Mouse (Mus musculus) bone marrow, adult 2 months (tissue): ENCODE data around the gene Il21. TPM values are rescaled to one million over a fixed set of nuclear protein-coding genes. Genes with fewer than 3 reads are reported as not detected.

Source experiments
- H3K27ac ChIP-seq: fragments of 200-500 bp; 2 replicates; pipeline ENCODE4 v1.5.1; 2012; ENCODE audit warnings: low read depth, mild to moderate bottlenecking, control low read depth, inconsistent platforms, low read length; ENCODE audit not compliant: control insufficient read depth, poor library complexity, insufficient read depth
- H3K4me1 ChIP-seq: fragments of 200-500 bp; 2 replicates; pipeline ENCODE4 v1.6.1; 2011; ENCODE audit warnings: low read length; ENCODE audit not compliant: control insufficient read depth, insufficient read depth
- H3K4me3 ChIP-seq: fragments of 200-500 bp; replicated peaks from 2 replicates; pipeline ENCODE3; 2011; ENCODE audit warnings: mild to moderate bottlenecking, low read depth, low read length, control low read depth; ENCODE audit not compliant: control insufficient read depth
- CTCF ChIP-seq: fragments of 200-500 bp; IDR thresholded peaks from 2 replicates; pipeline ENCODE4 v1.5.1; 2011; ENCODE audit warnings: low read length, control low read depth; ENCODE audit not compliant: control insufficient read depth, insufficient read depth
- POLR2A ChIP-seq: fragments of 200-500 bp; IDR thresholded peaks from 2 replicates; pipeline ENCODE4 v1.6.1; 2011; ENCODE audit warnings: low read depth, mild to moderate bottlenecking, control low read depth, low read length, borderline replicate concordance; ENCODE audit not compliant: control insufficient read depth
- whole genome bisulfite sequencing: fragments of 180-500 bp; shearing (Covaris S2); methylation state at CpG from one replicate; pipeline ENCODE4 v1.1.7; 2018; 5-methylcytosine and 5-hydroxymethylcytosine counted together
- polyA plus RNA-seq: library from polyadenylated mRNA; stranded (reverse); fragments of >200 nt; gene quantifications from 2 replicates; pipeline ENCODE4 v1.2.4, GENCODE M21; 2011; ENCODE audit warnings: low replicate concordance; ENCODE audit not compliant: missing spikeins, insufficient read depth, insufficient read length

The Il21 gene
- polyA plus RNA-seq, 1 experiment: not detected

GRCm38 (mm10) chr3:37205226-37205800 lies 27.1 kb downstream of the Il21 start:
- no peaks in the 10 kb centered on the region; the same call in 1 of the 2 replicates for H3K4me1 ChIP-seq
- H3K4me3 ChIP-seq: no peak overlapping the region
- no peak overlapping the region for H3K27ac ChIP-seq
- WGBS: 6% methylated on average over 8 of the region's 8 CpGs
- no peak for TF ChIP-seq CTCF
- TF ChIP-seq POLR2A: no peak

DNA sequence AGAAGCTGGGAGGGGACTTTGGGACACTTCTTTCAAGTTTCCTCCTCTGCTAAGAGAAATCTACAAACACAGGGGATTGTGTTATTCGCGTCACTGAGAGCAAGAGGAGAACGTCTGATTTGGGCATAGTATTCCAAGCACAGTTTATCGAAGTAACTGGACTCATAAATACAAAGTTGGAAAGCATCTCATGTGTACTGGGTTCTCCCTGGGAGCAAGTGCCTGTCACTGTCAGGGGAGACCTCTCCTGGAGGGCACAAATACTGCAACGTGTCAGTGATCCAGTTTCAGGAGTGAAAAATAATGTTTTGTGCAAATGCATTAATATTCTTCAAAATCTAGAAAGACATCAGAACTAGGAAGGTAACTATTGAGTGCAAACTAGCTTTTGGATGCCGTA lies 27.9 kb downstream of the Il21 start:
- WGBS: 14% methylated on average over 6 of the region's 6 CpGs
- H3K27ac ChIP-seq: no peak overlapping the region
- no peaks in the 10 kb centered on the region; the same call in 1 of the 2 replicates for H3K4me1 ChIP-seq
- TF ChIP-seq CTCF (peak; percentile 47), POLR2A (no peak)
- H3K4me3 ChIP-seq: no peak overlapping the region

GRCm38 (mm10) chr3:37203984-37204428 lies 28.4 kb downstream of the Il21 start:
- peak overlapping the region; percentile 44 for H3K4me3 ChIP-seq
- no peaks in the 10 kb centered on the region; the same call in 1 of the 2 replicates for H3K4me1 ChIP-seq
- WGBS: 0% methylated on average over 11 of the region's 11 CpGs
- H3K27ac ChIP-seq: peak overlapping the region; percentile 20
- peak; percentile 31; the same call in 1 of the 2 replicates for TF ChIP-seq CTCF
- no peak for TF ChIP-seq POLR2A

DNA sequence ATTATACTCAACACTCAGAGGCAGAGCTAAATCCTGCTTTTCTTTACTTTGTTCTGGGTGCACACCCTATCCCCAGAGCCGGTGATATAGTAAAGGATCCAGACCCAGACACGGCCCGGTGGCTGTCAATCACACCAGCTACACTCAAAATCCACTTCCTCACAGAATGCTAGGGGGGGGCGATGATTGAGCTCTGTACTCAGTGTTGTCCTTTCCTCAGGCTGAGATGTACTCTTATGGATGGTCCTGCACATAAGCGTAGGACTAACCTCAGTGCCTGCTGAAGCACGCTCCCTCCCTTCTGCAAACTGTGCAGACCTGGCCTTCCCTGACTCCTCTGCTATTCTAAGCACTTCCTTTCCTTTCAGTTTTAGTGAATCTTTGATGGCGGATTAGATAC lies 29.6 kb downstream of the Il21 start:
- no peaks in the 10 kb centered on the region; the same call in 1 of the 2 replicates for H3K4me1 ChIP-seq
- H3K27ac ChIP-seq: no peak overlapping the region
- 74% methylated on average over 7 of the region's 7 CpGs for WGBS
- TF ChIP-seq CTCF: no peak
- no peak for TF ChIP-seq POLR2A
- H3K4me3 ChIP-seq: no peak overlapping the region

GRCm38 (mm10) chr3:37201122-37201916 lies 31.1 kb downstream of the Il21 start:
- Histone ChIP-seq H3K4me3 (no peak overlapping the region), H3K27ac (no peak overlapping the region), H3K4me1 (no peaks in the 10 kb centered on the region; the same call in 1 of the 2 replicates)
- WGBS: 40% methylated on average over 6 of the region's 6 CpGs
- TF ChIP-seq POLR2A (no peak), CTCF (no peak)

DNA sequence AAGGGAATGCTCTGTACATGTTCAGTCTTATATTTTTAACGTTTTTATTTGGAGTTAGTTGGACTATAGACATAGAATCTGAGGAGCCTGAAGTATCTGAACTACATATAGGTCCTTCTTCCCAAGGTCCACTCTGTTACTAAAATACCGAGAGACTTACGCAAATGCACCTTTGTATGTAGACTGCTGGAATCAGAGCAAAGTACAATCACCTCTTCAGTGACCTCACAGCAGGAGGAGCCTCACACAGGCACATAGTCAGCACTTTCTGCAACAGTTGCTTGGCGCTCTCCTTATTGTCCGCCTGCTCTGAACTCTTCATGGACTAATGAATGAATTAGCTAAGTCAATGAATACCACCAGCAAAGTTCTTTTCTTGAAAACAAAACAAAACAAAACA lies 34.1 kb downstream of the Il21 start:
- no peak overlapping the region for H3K4me3 ChIP-seq
- H3K27ac ChIP-seq: no peak overlapping the region
- no peak for TF ChIP-seq POLR2A
- no peak for TF ChIP-seq CTCF
- H3K4me1 ChIP-seq: no peaks in the 10 kb centered on the region
- WGBS: 80% methylated on average over 5 of the region's 5 CpGs

DNA sequence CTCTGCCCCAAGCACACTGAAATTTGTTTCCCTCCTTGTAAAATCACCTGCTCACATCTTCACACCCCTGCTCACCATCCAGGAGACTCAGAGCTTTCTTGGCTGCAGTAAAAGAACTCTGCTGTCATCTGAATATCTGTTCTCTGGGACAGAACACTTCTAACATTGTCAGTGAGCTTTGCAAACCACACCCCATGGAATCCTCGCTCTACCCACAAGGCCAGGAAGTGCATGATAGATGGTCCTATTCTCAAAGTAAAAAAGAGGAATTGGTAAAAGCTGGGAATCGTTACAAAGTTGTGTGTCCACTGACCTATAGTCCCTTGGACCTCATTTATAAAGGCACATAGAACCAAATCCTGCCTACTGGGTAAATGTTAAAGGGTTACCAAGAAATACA lies 40.5 kb downstream of the Il21 start:
- 4% methylated on average over 2 of the region's 2 CpGs for WGBS
- H3K4me3 ChIP-seq: no peak overlapping the region
- no peaks in the 10 kb centered on the region for H3K4me1 ChIP-seq
- no peak overlapping the region for H3K27ac ChIP-seq
- TF ChIP-seq CTCF: no peak
- TF ChIP-seq POLR2A: no peak

GRCm38 (mm10) chr3:37185534-37185933 lies 46.9 kb downstream of the Il21 start:
- H3K27ac ChIP-seq: no peak overlapping the region
- whole genome bisulfite sequencing: 60% methylated on average over 1 of the region's 1 CpGs
- TF ChIP-seq POLR2A (no peak), CTCF (no peak)
- H3K4me3 ChIP-seq: no peak overlapping the region
- H3K4me1 ChIP-seq: no peaks in the 10 kb centered on the region
